Mouse (Mus musculus) thymus, adult 2 months (tissue): ENCODE data around the gene Angptl1. TPM values are rescaled to one million over a fixed set of nuclear protein-coding genes. Genes with fewer than 3 reads are reported as not detected.

Experiments used
- DNase-seq: peaks from one replicate; pipeline ENCODE4 v3.0.0; 2021
- H3K27ac ChIP-seq: fragments of 200-500 bp; 2 replicates; pipeline ENCODE4 v1.5.1; 2012; ENCODE audit warnings: low read length, control low read depth; ENCODE audit not compliant: control insufficient read depth, insufficient read depth
- H3K27me3 ChIP-seq: fragments of 200-500 bp; 2 replicates; pipeline ENCODE4 v1.6.1; 2012; ENCODE audit warnings: mild to moderate bottlenecking, low read length, moderate library complexity, mixed read lengths; ENCODE audit not compliant: control insufficient read depth, insufficient read depth
- H3K36me3 ChIP-seq: fragments of 200-500 bp; 2 replicates; pipeline ENCODE4 v1.6.1; 2012; ENCODE audit warnings: mild to moderate bottlenecking, low read length, moderate library complexity; ENCODE audit not compliant: control insufficient read depth, insufficient read depth
- H3K4me1 ChIP-seq: fragments of 200-500 bp; replicated peaks from 2 replicates; pipeline ENCODE4 v1.6.1; 2012; ENCODE audit warnings: low read length; ENCODE audit not compliant: control insufficient read depth, insufficient read depth
- H3K4me3 ChIP-seq: fragments of 200-500 bp; 2 replicates; pipeline ENCODE4 v1.5.1; 2012; ENCODE audit warnings: mild to moderate bottlenecking, low read length, control low read depth, moderate library complexity; ENCODE audit not compliant: control insufficient read depth, insufficient read depth
- CTCF ChIP-seq: fragments of 200-500 bp; IDR thresholded peaks from 2 replicates; pipeline ENCODE4 v1.5.1; 2012; ENCODE audit warnings: mild to moderate bottlenecking, control low read depth, low read length, moderate library complexity, borderline replicate concordance; ENCODE audit not compliant: control insufficient read depth, poor library complexity, insufficient read depth; ENCODE audit errors: extremely low read depth
- POLR2A ChIP-seq: fragments of 200-500 bp; IDR thresholded peaks from 2 replicates; pipeline ENCODE4 v1.6.1; 2012; ENCODE audit warnings: mild to moderate bottlenecking, low read length, control low read depth, moderate library complexity; ENCODE audit not compliant: control insufficient read depth, poor library complexity, insufficient read depth; ENCODE audit errors: extremely low read depth
- WGBS: fragments of 180-500 bp; shearing (Covaris S2); methylation state at CpG from one replicate; pipeline ENCODE4 v1.1.7; 2018; 5-methylcytosine and 5-hydroxymethylcytosine counted together
- polyA plus RNA-seq: library from polyadenylated mRNA; depleted of rRNA; stranded (reverse); fragments of >200 nt; gene quantifications from 2 replicates; pipeline ENCODE4 v1.2.3, GENCODE M21; 2012; rRNA removed

The Angptl1 gene
- 0.22 and 0.32 TPM in 2 replicates for polyA plus RNA-seq

DNA sequence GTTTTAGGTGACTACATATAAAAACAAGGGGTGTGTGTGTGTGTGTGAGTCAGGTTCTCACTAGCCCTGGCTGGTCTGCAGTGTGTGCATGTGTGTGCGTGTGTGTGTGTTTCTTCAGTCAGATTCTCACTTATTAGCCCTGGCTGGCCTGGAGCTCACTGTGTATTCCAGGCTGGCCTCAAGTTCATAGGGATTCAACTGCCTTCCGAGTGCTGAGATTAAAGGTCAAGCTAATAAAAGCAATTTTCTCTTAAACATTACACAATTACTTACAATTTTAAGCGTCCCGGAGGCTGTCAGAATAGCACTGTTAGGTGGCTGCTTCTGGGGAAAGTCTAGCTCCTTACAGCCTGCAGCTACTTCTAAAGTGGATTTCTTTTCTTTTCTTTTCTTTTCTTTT, at the start of gene Angptl1:
TSS of gene Angptl1 (plus strand) at position 386 of the 400 bp plus-strand sequence.
- WGBS: 98% methylated on average over 4 of the region's 4 CpGs
- no peak for TF ChIP-seq CTCF
- TF ChIP-seq POLR2A: no peak
- Histone ChIP-seq H3K4me1 (no peaks in the 10 kb centered on the region), H3K27ac (no peak within 1 kb of the TSS), H3K4me3 (no peak within 1 kb of the TSS), H3K36me3 (no peaks in the 10 kb centered on the region), H3K27me3 (no peaks in the 10 kb centered on the region)
- DNase-seq: no peak

DNA sequence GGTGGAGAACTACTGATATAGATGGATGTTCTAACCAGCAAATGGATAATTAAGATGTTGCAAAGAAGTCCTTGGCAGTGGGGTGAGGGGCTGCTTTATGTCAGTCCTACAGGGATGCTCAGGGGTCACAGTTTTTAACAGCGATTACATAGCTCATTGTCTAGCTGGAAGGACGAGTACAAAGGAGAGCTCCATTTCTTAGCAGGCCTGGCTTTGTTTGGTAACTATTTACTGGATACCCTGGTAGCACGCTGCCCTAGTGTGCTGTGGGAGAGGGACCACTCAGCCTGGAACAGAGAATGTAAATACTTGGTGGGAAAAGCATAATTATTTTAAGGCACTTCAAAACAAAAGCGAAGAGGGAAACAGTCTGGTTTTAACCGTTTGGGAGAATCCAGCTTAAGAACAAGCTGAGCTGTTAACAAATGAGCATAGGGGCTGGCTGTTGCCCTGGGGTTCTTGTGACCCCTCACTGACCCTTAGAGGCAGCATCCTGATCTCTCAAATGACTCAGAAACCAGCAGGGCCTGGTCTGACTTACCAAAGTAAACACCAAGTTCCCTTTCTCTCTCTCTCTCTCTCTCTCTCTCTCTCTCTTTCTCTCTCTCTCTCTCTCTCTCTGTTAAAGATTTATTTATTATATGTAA, 48.4 kb upstream of the Angptl1 start:
- 89% methylated on average over 5 of the region's 5 CpGs for WGBS
- DNase-seq: no peak
- Histone ChIP-seq H3K27ac (no peak overlapping the region), H3K4me3 (no peak overlapping the region), H3K36me3 (no peaks in the 10 kb centered on the region), H3K4me1 (no peaks in the 10 kb centered on the region), H3K27me3 (no peaks in the 10 kb centered on the region)
- TF ChIP-seq CTCF (no peak), POLR2A (no peak)

DNA sequence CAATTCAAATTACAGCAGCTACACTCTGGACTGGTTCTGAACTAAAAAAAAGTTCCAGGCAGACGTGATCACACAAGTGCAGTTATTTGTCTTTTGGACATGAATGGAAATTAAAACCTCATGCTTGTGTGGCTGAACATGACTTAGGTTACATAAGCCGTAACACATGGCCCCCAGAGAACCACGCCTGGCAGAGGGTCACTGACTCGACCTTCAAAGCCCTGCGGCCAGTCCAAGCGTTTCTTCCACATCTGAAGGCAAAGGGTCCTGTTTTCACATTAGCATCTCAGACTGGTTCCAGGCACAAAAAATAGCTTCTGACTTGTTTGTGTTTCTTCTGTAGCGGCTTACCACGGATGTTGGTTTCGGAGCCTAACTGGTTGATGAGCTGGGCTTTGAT, 42.1 kb upstream of the Angptl1 start:
- no peaks in the 10 kb centered on the region for H3K36me3 ChIP-seq
- TF ChIP-seq POLR2A (no peak), CTCF (no peak)
- no peak overlapping the region for H3K4me3 ChIP-seq
- peaks cover 5% of the 10 kb centered on the region; the same call in 1 of the 2 replicates for H3K4me1 ChIP-seq
- DNase-seq: no peak
- WGBS: 92% methylated on average over 9 of the region's 9 CpGs
- H3K27me3 ChIP-seq: no peaks in the 10 kb centered on the region
- H3K27ac ChIP-seq: no peak overlapping the region

DNA sequence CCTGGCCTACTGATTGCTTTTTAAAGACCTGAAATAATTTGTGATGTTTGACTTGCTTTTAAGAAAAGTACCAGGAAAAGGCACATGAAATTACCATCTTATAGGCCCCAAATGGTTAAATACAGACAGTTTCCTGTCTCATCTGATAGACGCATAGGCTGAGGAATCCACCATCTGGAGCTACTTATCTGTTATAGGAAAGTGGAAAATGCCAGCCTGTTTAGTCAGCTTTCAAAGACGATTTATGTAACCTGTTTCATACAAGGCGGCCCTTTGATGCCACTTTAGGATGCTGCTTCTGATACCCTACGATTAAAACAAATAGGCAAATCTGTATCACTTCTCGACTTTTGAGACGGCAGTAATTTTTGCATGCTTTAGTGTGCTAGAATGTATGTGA, 37.1 kb upstream of the Angptl1 start:
- H3K27ac ChIP-seq: no peak overlapping the region
- no peaks in the 10 kb centered on the region for H3K27me3 ChIP-seq
- TF ChIP-seq POLR2A (no peak), CTCF (no peak)
- H3K36me3 ChIP-seq: no peaks in the 10 kb centered on the region
- no peak overlapping the region for H3K4me3 ChIP-seq
- WGBS: 93% methylated on average over 6 of the region's 6 CpGs
- H3K4me1 ChIP-seq: no peaks in the 10 kb centered on the region
- DNase-seq: no peak

DNA sequence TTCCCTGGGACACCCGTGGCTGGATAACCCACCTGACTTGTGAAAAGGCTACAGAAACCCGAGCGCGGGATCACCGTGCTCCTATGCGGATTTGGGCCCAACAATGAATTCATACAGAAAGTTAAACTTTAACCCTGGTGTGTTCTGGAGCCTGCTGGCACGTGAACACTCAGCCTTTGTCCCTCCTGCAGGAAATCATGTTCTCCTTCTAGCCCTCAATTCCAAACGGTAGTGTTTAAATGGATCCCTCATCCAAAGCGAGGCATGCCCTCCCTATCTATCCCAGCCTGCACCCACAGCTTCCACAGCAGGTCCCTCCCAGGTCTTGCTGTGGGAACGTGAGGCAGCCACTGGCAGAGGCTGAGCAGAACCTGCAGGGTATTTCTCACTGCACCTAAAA, 30.0 kb upstream of the Angptl1 start:
- no peaks in the 10 kb centered on the region for H3K4me1 ChIP-seq
- TF ChIP-seq CTCF: no peak
- no peak for TF ChIP-seq POLR2A
- H3K36me3 ChIP-seq: peaks cover 21% of the 10 kb centered on the region
- 96% methylated on average over 10 of the region's 10 CpGs for WGBS
- H3K4me3 ChIP-seq: no peak overlapping the region
- no peaks in the 10 kb centered on the region for H3K27me3 ChIP-seq
- DNase-seq: no peak
- H3K27ac ChIP-seq: no peak overlapping the region

DNA sequence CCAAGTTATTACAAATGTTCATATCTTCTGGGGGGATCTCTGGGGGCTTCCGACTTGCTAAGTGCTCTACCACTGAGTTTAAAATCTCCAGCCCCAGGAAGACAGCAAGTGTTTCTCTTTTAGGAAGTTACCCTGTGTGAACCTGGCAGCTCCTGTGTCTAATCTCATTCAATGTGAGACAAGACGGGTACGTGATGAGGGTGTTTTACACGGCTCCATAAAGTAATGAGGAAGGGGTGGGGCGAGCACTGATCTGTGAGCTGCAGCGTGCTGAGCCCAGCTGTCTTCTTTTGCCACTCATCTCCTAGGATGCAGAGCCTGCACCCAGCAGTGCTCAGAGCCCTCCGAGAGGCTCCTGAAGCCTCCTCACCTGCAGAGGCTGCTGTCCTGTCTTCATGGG, 26.4 kb upstream of the Angptl1 start:
- WGBS: 95% methylated on average over 7 of the region's 7 CpGs
- DNase-seq: no peak
- Histone ChIP-seq H3K27me3 (no peaks in the 10 kb centered on the region), H3K4me1 (no peaks in the 10 kb centered on the region), H3K4me3 (no peak overlapping the region), H3K27ac (no peak overlapping the region), H3K36me3 (peaks cover 33% of the 10 kb centered on the region)
- TF ChIP-seq POLR2A (no peak), CTCF (no peak)

DNA sequence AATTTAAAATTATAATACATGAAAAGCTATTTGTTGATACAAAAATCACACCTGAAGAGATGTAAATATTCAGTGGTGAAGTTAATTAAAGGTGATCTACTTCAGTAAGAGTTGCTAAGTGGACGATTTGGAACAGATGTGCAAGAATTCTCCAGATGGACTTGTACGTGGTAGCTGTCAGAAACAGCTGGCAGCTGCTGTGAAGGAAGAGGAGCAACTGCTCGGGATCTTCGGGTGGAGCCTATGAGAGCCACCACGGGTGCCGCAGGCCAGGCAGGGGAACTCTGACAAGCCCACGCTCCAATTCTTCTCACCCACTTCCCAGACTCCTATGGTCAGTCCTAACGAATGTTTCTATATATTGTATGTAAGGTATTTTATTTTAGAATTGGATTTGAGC, 25.6 kb upstream of the Angptl1 start:
- H3K27me3 ChIP-seq: no peaks in the 10 kb centered on the region
- DNase-seq: no peak
- WGBS: 95% methylated on average over 8 of the region's 8 CpGs
- H3K27ac ChIP-seq: no peak overlapping the region
- H3K4me1 ChIP-seq: no peaks in the 10 kb centered on the region
- TF ChIP-seq POLR2A (no peak), CTCF (no peak)
- no peak overlapping the region for H3K4me3 ChIP-seq
- H3K36me3 ChIP-seq: peaks cover 41% of the 10 kb centered on the region
